Mouse (Mus musculus): ENCODE results near the gene Kirrel3. TPM values are rescaled to one million over a fixed set of nuclear protein-coding genes. Genes with fewer than 3 reads are reported as not detected.

The Kirrel3 gene
- polyA plus RNA-seq, 1 experiment from 2014 or later, result 5.3 TPM

DNA sequence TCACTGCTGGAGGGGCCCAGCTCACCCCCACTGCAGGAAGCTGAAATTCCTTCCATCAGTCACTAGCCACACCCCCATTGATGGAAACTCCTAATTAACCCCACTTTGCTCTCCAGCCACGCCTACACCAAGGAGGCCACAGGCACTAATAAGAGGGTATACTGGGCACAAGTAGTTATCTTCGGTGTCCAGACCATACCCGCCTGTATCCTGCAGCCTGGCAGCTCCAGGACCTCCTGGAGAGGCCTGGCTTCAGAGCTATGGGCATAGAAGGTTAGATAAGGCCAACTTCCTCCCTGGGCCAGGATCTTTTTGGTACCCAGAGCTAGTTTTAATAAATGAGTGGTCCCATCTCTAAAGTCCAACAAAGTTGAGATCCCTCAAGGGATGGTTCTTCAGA is 503.0 kb downstream of the Kirrel3 start:
- H3K4me3 ChIP-seq (ENCODE audit: low read depth, low read length), result no peak overlapping the region
- no peaks in the 10 kb centered on the region for H3K27me3 ChIP-seq (ENCODE audit: control insufficient read depth, insufficient read depth, low read length)
- no peak overlapping the region for H3K9ac ChIP-seq (ENCODE audit: low read length)
- H3K4me1 ChIP-seq (replicated peaks; ENCODE audit: control insufficient read depth, insufficient read depth, low read length), result no peaks in the 10 kb centered on the region
- H3K4me2 ChIP-seq (ENCODE audit: low read depth, low read length, severe bottlenecking), result no peak overlapping the region
- DNase-seq (ENCODE audit: low spot score) (no peak), ATAC-seq (replicated peaks; ENCODE audit: low FRiP score) (no peak)
- H3K9me3 ChIP-seq (ENCODE audit: control insufficient read depth, low read length), result no peaks in the 10 kb centered on the region
- no peak overlapping the region for H3K27ac ChIP-seq (ENCODE audit: low read depth, low read length)
- WGBS, result 79% methylated on average over 3 of the region's 3 CpGs
- no peaks in the 10 kb centered on the region for H3K36me3 ChIP-seq (ENCODE audit: control insufficient read depth, insufficient read depth, low read length)

DNA sequence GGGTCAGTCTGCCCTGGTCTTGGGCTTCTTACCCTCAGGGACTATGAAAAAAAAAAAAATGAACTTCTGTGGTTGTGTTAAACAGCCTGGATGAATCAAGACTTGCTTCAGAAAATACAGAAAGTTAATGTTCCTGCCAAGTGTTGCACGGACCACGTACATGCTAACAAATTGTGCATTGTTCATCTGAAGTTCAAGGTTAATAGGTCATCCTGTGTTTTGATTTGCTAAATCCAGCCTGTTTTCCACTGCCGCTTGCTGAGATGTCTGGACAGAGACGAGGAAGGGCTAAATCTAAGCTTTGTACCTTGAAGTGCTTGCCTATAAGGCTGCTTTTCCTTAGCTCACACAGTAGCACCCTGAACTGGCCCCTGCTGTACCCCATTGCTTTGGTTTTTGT is 506.5 kb downstream of the Kirrel3 start:
- Histone ChIP-seq H3K4me2 (ENCODE audit: low read depth, low read length, severe bottlenecking) (no peak overlapping the region), H3K4me1 (replicated peaks; ENCODE audit: control insufficient read depth, insufficient read depth, low read length) (peaks cover 11% of the 10 kb centered on the region; the same call in 1 of the 2 replicates), H3K4me3 (ENCODE audit: low read depth, low read length) (no peak overlapping the region), H3K27me3 (ENCODE audit: control insufficient read depth, insufficient read depth, low read length) (no peaks in the 10 kb centered on the region), H3K9me3 (ENCODE audit: control insufficient read depth, low read length) (no peaks in the 10 kb centered on the region), H3K27ac (ENCODE audit: low read depth, low read length) (no peak overlapping the region), H3K36me3 (ENCODE audit: control insufficient read depth, insufficient read depth, low read length) (no peaks in the 10 kb centered on the region), H3K9ac (ENCODE audit: low read length) (no peak overlapping the region)
- no peak for DNase-seq (ENCODE audit: low spot score)
- WGBS, result 42% methylated on average over 4 of the region's 4 CpGs
- ATAC-seq (replicated peaks; ENCODE audit: low FRiP score), result no peak

DNA sequence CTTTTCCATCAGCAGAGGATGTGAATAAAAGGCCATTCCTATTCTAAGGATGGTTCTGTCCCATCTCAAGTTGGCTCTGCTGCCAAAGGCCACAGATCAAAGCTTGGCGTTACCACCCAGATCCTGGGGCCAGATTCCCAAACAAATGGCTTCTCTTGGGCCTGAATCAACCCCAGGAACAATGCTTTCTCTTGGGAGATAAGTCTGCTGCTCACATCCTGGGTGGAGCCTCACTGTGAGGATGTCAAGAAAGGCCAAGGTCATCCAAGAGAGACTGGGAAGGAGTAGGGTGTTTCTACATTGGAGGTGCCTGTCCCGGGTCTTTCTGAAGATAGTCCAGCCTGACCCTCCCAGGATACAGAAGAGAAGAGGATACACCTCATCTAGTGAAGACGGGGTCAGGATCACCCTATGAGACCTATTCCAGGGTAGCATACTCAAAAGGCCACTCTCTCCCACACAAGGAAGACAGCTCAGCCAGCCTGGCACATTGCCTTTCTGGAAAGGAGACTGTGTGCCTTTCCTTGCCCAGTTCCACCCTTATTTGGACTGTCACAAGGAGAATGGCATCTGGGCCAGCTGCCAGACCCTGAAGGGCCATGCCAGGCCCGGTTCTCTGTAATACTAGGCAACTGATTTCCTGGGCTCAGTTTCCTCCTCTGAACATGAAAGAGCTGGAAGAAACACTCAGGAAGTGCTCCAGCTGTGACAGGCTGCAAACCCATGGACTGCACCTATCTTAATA is 507.9 kb downstream of the Kirrel3 start:
- Histone ChIP-seq H3K4me3 (ENCODE audit: low read depth, low read length) (no peak overlapping the region), H3K9ac (ENCODE audit: low read length) (no peak overlapping the region), H3K36me3 (ENCODE audit: control insufficient read depth, insufficient read depth, low read length) (no peaks in the 10 kb centered on the region), H3K27me3 (ENCODE audit: control insufficient read depth, insufficient read depth, low read length) (no peaks in the 10 kb centered on the region), H3K4me2 (ENCODE audit: low read depth, low read length, severe bottlenecking) (no peak overlapping the region), H3K4me1 (replicated peaks; ENCODE audit: control insufficient read depth, insufficient read depth, low read length) (peaks cover 13% of the 10 kb centered on the region; the same call in 1 of the 2 replicates), H3K9me3 (ENCODE audit: control insufficient read depth, low read length) (no peaks in the 10 kb centered on the region), H3K27ac (ENCODE audit: low read depth, low read length) (no peak overlapping the region)
- DNase-seq (ENCODE audit: low spot score), result no peak
- ATAC-seq (replicated peaks; ENCODE audit: low FRiP score), result no peak
- 88% methylated on average over 4 of the region's 4 CpGs for WGBS

DNA sequence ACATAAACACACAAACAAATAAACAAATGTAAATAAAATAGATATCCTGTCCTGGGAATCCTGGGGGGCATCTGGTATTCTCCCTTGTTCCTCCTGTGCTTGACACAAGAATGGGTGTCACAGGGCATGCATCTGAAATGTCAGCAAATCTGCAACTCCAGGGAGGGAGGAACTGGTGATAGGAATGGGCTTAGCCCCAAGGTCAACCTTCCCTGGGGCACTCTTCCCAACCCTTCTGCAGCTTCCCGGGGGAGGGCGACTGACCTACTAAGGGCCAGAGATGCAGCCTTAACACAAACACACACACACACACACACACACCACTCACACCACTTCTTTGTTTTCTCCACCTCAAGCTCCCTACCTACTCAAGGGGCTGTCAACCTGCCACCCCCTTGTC is 509.4 kb downstream of the Kirrel3 start:
- no peak overlapping the region for H3K27ac ChIP-seq (ENCODE audit: low read depth, low read length)
- no peaks in the 10 kb centered on the region for H3K27me3 ChIP-seq (ENCODE audit: control insufficient read depth, insufficient read depth, low read length)
- DNase-seq (ENCODE audit: low spot score) (no peak), ATAC-seq (replicated peaks; ENCODE audit: low FRiP score) (no peak)
- no peaks in the 10 kb centered on the region for H3K9me3 ChIP-seq (ENCODE audit: control insufficient read depth, low read length)
- H3K4me2 ChIP-seq (ENCODE audit: low read depth, low read length, severe bottlenecking), result no peak overlapping the region
- no peak overlapping the region for H3K4me3 ChIP-seq (ENCODE audit: low read depth, low read length)
- H3K9ac ChIP-seq (ENCODE audit: low read length), result no peak overlapping the region
- H3K4me1 ChIP-seq (replicated peaks; ENCODE audit: control insufficient read depth, insufficient read depth, low read length), result peaks cover 13% of the 10 kb centered on the region; the same call in 1 of the 2 replicates
- WGBS, result 85% methylated on average over 2 of the region's 2 CpGs
- H3K36me3 ChIP-seq (ENCODE audit: control insufficient read depth, insufficient read depth, low read length), result no peaks in the 10 kb centered on the region

DNA sequence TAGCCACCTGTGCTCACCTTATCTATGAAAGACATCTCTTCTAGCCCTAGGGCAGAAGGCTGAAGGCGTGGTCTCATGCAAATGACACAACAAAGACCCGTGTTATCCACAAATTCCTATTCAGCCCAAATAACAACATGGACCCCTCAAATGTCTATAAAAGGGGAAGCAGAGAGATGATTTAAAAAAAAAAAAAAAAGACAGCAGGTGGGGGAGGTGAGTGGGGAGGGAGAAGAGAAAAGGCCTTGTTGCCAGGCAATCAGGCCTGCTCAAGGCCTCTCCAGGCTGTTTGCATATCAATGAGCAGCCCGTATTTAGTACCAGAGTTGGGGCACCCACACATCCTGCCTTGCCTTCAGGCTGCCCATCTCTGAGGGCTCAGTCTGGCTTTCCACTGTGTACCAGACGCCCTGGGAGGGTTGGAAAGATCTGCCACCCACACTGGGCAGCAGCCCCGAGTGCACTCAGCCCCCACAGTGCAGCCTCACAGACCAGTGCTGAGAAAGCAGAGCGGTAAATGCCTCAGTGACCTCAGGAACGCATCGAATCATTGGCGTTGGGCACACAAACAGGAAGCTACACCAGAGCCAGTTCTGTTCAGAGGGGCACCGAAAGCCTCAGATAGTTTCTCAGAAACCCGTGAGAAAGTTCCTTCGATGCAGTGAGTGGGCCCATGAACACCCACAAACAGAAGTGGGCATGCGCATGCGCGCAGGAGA is 510.1 kb downstream of the Kirrel3 start:
- H3K4me3 ChIP-seq (ENCODE audit: low read depth, low read length), result no peak overlapping the region
- no peak overlapping the region for H3K27ac ChIP-seq (ENCODE audit: low read depth, low read length)
- no peak for DNase-seq (ENCODE audit: low spot score)
- peaks cover 13% of the 10 kb centered on the region; the same call in 1 of the 2 replicates for H3K4me1 ChIP-seq (replicated peaks; ENCODE audit: control insufficient read depth, insufficient read depth, low read length)
- no peaks in the 10 kb centered on the region for H3K36me3 ChIP-seq (ENCODE audit: control insufficient read depth, insufficient read depth, low read length)
- H3K9ac ChIP-seq (ENCODE audit: low read length), result no peak overlapping the region
- no peak overlapping the region for H3K4me2 ChIP-seq (ENCODE audit: low read depth, low read length, severe bottlenecking)
- H3K9me3 ChIP-seq (ENCODE audit: control insufficient read depth, low read length), result no peaks in the 10 kb centered on the region
- ATAC-seq (replicated peaks; ENCODE audit: low FRiP score), result peak; percentile 77
- H3K27me3 ChIP-seq (ENCODE audit: control insufficient read depth, insufficient read depth, low read length), result no peaks in the 10 kb centered on the region
- WGBS, result 48% methylated on average over 15 of the region's 15 CpGs

DNA sequence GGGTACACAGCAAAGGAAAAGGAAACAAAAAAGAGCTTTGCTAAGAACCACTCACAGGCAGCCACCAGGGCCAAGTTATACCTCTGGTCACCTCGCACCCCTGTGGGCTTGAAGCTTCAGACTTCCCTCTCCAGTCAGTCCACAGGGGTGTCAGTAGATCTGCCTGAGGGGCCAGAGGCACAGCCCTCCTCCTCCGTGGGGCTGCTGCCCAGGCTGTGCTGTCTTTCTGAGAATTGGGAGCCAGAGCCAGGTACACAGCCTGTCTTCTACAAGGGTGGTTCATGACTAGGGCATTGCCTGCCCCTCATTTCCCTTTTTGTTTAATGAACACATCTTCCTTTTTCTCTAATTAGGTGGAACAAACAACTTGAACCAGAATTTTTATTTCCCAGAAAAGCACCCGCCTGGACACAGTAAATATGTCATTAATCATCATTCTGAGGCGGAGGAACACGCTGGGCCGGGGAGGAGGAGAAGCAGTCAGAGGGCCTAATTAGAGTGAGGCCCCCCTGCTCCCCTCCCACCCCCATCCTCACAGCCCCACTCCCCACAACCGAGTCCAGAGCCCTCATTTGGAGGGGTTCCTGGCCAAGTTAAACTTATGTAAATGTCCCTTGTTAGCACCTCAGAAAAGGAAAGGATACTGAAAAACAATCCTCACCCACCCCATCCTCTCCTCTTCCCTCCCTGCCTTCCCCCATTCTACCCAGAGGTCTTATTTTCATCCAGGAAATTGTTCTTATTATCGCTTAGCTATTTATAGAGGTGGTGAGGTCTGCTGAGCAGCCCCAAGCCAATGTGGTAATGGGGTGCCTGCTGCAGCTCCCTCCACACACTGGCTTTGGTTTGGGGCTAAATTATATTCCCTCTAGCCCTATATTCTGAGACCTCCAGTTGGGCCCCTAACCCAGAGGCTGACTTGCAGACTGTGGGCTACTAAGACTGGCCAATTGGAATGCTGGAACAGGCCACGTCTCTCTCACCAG is 512.5 kb downstream of the Kirrel3 start:
- H3K27ac ChIP-seq (ENCODE audit: low read depth, low read length), result no peak overlapping the region
- peaks cover 13% of the 10 kb centered on the region; the same call in 1 of the 2 replicates for H3K4me1 ChIP-seq (replicated peaks; ENCODE audit: control insufficient read depth, insufficient read depth, low read length)
- H3K36me3 ChIP-seq (ENCODE audit: control insufficient read depth, insufficient read depth, low read length), result no peaks in the 10 kb centered on the region
- H3K27me3 ChIP-seq (ENCODE audit: control insufficient read depth, insufficient read depth, low read length), result no peaks in the 10 kb centered on the region
- WGBS, result 49% methylated on average over 9 of the region's 9 CpGs
- H3K4me2 ChIP-seq (ENCODE audit: low read depth, low read length, severe bottlenecking), result no peak overlapping the region
- H3K9me3 ChIP-seq (ENCODE audit: control insufficient read depth, low read length), result no peaks in the 10 kb centered on the region
- DNase-seq (ENCODE audit: low spot score) (no peak), ATAC-seq (replicated peaks; ENCODE audit: low FRiP score) (no peak)
- H3K9ac ChIP-seq (ENCODE audit: low read length), result no peak overlapping the region
- no peak overlapping the region for H3K4me3 ChIP-seq (ENCODE audit: low read depth, low read length)

DNA sequence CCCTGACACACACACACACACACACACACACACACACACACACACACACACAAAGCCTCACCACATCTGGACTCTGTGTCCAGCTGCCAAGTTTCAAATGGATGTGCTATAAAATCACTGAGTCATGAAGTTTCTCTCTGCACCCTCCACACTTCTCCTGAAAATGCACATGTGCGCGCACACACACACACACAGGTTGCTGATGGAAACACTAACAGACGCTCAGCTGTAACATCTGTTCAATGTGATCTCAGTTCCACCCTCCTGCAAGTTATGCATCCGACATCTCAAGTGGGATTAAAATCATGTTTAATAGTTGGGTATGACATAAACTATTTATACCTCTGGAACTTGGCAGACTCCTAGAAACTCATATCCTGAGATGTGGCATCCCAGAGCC is 518.4 kb downstream of the Kirrel3 start:
- DNase-seq (ENCODE audit: low spot score), result no peak
- 95% methylated on average over 4 of the region's 4 CpGs for WGBS

DNA sequence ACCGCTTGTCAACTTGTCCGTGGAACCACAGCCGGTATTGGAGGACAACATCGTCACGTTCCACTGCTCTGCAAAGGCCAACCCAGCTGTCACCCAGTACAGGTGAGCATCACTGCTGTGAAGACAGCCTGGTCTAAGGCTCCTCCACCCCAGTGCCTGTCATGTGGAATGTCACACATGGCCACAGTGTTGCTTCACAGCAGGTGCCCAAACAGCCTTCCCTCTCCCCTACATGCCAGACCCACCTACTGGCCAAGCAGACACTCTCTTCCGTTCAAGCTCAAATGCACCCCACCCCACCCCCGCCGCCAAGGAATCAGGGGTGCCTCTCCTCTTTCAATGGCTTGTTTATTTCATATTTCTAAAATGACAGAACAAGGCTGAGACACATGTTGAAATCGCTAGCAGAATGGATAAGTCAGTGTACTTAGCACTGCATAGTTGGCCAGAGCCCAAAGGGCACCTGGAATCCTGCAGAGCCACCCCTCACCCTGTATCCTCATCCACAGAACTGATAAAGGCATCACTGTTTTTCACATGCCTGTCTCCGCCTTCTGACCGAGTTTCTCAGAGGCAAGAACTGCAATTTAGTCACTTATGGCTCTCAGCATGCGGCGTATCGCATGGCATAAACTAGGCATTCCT is 522.1 kb downstream of the Kirrel3 start:
- Histone ChIP-seq H3K4me3 (ENCODE audit: low read depth, low read length) (no peak overlapping the region), H3K9me3 (ENCODE audit: control insufficient read depth, low read length) (no peaks in the 10 kb centered on the region), H3K4me1 (replicated peaks; ENCODE audit: control insufficient read depth, insufficient read depth, low read length) (no peaks in the 10 kb centered on the region), H3K27ac (ENCODE audit: low read depth, low read length) (no peak overlapping the region), H3K36me3 (ENCODE audit: control insufficient read depth, insufficient read depth, low read length) (no peaks in the 10 kb centered on the region), H3K9ac (ENCODE audit: low read length) (no peak overlapping the region), H3K4me2 (ENCODE audit: low read depth, low read length, severe bottlenecking) (no peak overlapping the region), H3K27me3 (ENCODE audit: control insufficient read depth, insufficient read depth, low read length) (no peaks in the 10 kb centered on the region)
- 88% methylated on average over 14 of the region's 14 CpGs for WGBS
- no peak for DNase-seq (ENCODE audit: low spot score)
- ATAC-seq (replicated peaks; ENCODE audit: low FRiP score), result no peak

More for the DNA sequence above, 518.4 kb downstream of the Kirrel3 start:
- no peaks in the 10 kb centered on the region for H3K4me1 ChIP-seq (replicated peaks; ENCODE audit: control insufficient read depth, insufficient read depth, low read length)
- no peaks in the 10 kb centered on the region for H3K9me3 ChIP-seq (ENCODE audit: control insufficient read depth, low read length)
- H3K4me2 ChIP-seq (ENCODE audit: low read depth, low read length, severe bottlenecking), result no peak overlapping the region
- no peak overlapping the region for H3K9ac ChIP-seq (ENCODE audit: low read length)
- H3K4me3 ChIP-seq (ENCODE audit: low read depth, low read length), result no peak overlapping the region
- ATAC-seq (replicated peaks; ENCODE audit: low FRiP score), result no peak
- no peaks in the 10 kb centered on the region for H3K36me3 ChIP-seq (ENCODE audit: control insufficient read depth, insufficient read depth, low read length)
- H3K27ac ChIP-seq (ENCODE audit: low read depth, low read length), result no peak overlapping the region
- no peaks in the 10 kb centered on the region for H3K27me3 ChIP-seq (ENCODE audit: control insufficient read depth, insufficient read depth, low read length)
